Comparison of ENCODE assay signal across 19 mouse cellular contexts in genomic region chr13:6272932-6273331, GRCm38 (mm10).
A peak's percentile ranks its signal among the peaks of the same experiment; 100 is the strongest.
DNase-seq lines count a peak whose midpoint lies in the region; ATAC-seq and TF ChIP-seq lines count a peak whose summit lies in the region.
"Had no signal": no experiment of that assay in that cellular context is flagged by ENCODE, and none has a peak within 500 bp of the region (broad histone marks: within the 10 kb centered on the region; RNA-seq: fewer than 3 reads in every experiment).

No protein-coding gene starts in this region.

- no peak for TF ChIP-seq POLR2A in heart, adult 2 months (IDR thresholded peaks at IDR 0.05; ENCODE audit: insufficient read depth, low read depth, low read length)
- no peak for TF ChIP-seq POLR2A in CH12.LX (IDR thresholded peaks at IDR 0.05; ENCODE audit: low read depth, low read length)

- dilution Hi-C loops in CH12.LX (cut with MboI; ENCODE audit: extremely low pct_ligation_motif_present, extremely low pct_unique_long_range_greater_than_20kb, low sequenced_read_pairs) = no loop called here

- no peak overlapping the region for H3K27ac ChIP-seq in heart, adult 2 months
- no peak overlapping the region for H3K27ac ChIP-seq in heart, embryonic 10.5 days
- H3K27ac ChIP-seq in layer of hippocampus, adult 2 months = no peak overlapping the region
- H3K27ac ChIP-seq in CH12.LX (ENCODE audit: insufficient read depth, low read depth) = no peak overlapping the region
- H3K27ac ChIP-seq in stomach, postnatal 0 days (replicated peaks) = no peak overlapping the region
- H3K27ac ChIP-seq: embryonic facial prominence, embryonic 13.5 days; forebrain, embryonic 13.5 days; heart, embryonic 13.5 days; hindbrain, embryonic 12.5 days had no signal

- no peak for ATAC-seq in stomach, postnatal 0 days (ENCODE audit: low FRiP score, low TSS enrichment)
- ATAC-seq in inflammation-experienced regulatory T-cells, adult 6 months = no peak
- ATAC-seq: forebrain, embryonic 13.5 days; liver, postnatal 0 days had no signal

- TF ChIP-seq RAD21 in CH12.LX (IDR thresholded peaks at IDR 0.05; ENCODE audit: low read depth, low read length) = peak; percentile 51

- no peak overlapping the region for H3K9ac ChIP-seq in heart, adult 2 months (ENCODE audit: low read depth, low read length)
- H3K9ac ChIP-seq in CH12.LX (ENCODE audit: insufficient read depth, low read depth) = no peak overlapping the region
- H3K9ac ChIP-seq in stomach, postnatal 0 days (ENCODE audit: low read length) = no peak overlapping the region
- H3K9ac ChIP-seq: embryonic facial prominence, embryonic 13.5 days; forebrain, embryonic 13.5 days; heart, embryonic 13.5 days; hindbrain, embryonic 12.5 days; liver, postnatal 0 days had no signal

- H3K27me3 ChIP-seq in heart, adult 2 months (ENCODE audit: control insufficient read depth, insufficient read depth, low read length) = no peaks in the 10 kb centered on the region
- H3K27me3 ChIP-seq in heart, embryonic 10.5 days (ENCODE audit: insufficient read depth, poor library complexity, severe bottlenecking) = no peaks in the 10 kb centered on the region
- H3K27me3 ChIP-seq in CH12.LX (replicated peaks) = no peaks in the 10 kb centered on the region
- H3K27me3 ChIP-seq in stomach, postnatal 0 days (ENCODE audit: control insufficient read depth, insufficient read depth, low read length) = no peaks in the 10 kb centered on the region
- H3K27me3 ChIP-seq: embryonic facial prominence, embryonic 13.5 days; forebrain, embryonic 13.5 days; heart, embryonic 13.5 days; hindbrain, embryonic 12.5 days had no signal

- no peaks in the 10 kb centered on the region for H3K9me3 ChIP-seq in heart, embryonic 10.5 days
- peaks cover 2% of the 10 kb centered on the region for H3K9me3 ChIP-seq in CH12.LX (replicated peaks; ENCODE audit: low read length)
- H3K9me3 ChIP-seq in stomach, postnatal 0 days (ENCODE audit: control insufficient read depth, low read length) = no peaks in the 10 kb centered on the region
- H3K9me3 ChIP-seq: embryonic facial prominence, embryonic 13.5 days; forebrain, embryonic 13.5 days; hindbrain, embryonic 12.5 days had no signal

- no peaks in the 10 kb centered on the region for H3K4me1 ChIP-seq in heart, adult 2 months (ENCODE audit: control insufficient read depth, insufficient read depth, low read length)
- no peaks in the 10 kb centered on the region for H3K4me1 ChIP-seq in heart, embryonic 10.5 days
- no peaks in the 10 kb centered on the region for H3K4me1 ChIP-seq in CH12.LX (ENCODE audit: control insufficient read depth in 1 of 2, insufficient read depth in 2 of 2)
- no peaks in the 10 kb centered on the region for H3K4me1 ChIP-seq in stomach, postnatal 0 days (replicated peaks; ENCODE audit: control insufficient read depth, insufficient read depth)
- H3K4me1 ChIP-seq: embryonic facial prominence, embryonic 13.5 days; forebrain, embryonic 13.5 days; heart, embryonic 13.5 days; hindbrain, embryonic 12.5 days had no signal

- no peak overlapping the region for H3K4me3 ChIP-seq in heart, adult 2 months
- no peak overlapping the region for H3K4me3 ChIP-seq in heart, embryonic 10.5 days
- no peak overlapping the region for H3K4me3 ChIP-seq in layer of hippocampus, adult 2 months
- no peak overlapping the region for H3K4me3 ChIP-seq in CH12.LX (replicated peaks in 1 of 3; ENCODE audit: low read depth in 2 of 3, low read length in 2 of 3, poor library complexity in 1 of 3)
- no peak overlapping the region for H3K4me3 ChIP-seq in stomach, postnatal 0 days (ENCODE audit: low read depth, low read length)
- H3K4me3 ChIP-seq: embryonic facial prominence, embryonic 13.5 days; erythroblast, embryonic 14.5 days; forebrain, embryonic 13.5 days; heart, embryonic 13.5 days; hindbrain, embryonic 12.5 days had no signal

- no peak for DNase-seq in heart, adult 2 months
- DNase-seq in heart, embryonic 10.5 days (ENCODE audit: low spot score) = no peak
- no peak for DNase-seq in layer of hippocampus, adult 2 months (ENCODE audit: low spot score in 2 of 2)
- no peak for DNase-seq in layer of hippocampus, postnatal 36 days
- peak; percentile 20 for DNase-seq in CH12.LX (ENCODE audit: extremely low read depth)
- DNase-seq in stomach, postnatal 0 days (ENCODE audit: low spot score) = no peak
- DNase-seq: B cell, adult 2 months; cerebellum, adult 11-12 months; cerebellum, postnatal 36 days; embryo, embryonic 11 days; liver, postnatal 0 days; midbrain, embryonic 14.5 days; thymus, adult 2 months had no signal

- intact Hi-C loops in heart, adult 2 months (cut with DNase I) = no loop called here

- H3K36me3 ChIP-seq in heart, adult 2 months (ENCODE audit: control insufficient read depth, insufficient read depth, low read length) = no peaks in the 10 kb centered on the region
- H3K36me3 ChIP-seq in heart, embryonic 10.5 days = no peaks in the 10 kb centered on the region
- no peaks in the 10 kb centered on the region for H3K36me3 ChIP-seq in CH12.LX (replicated peaks in 1 of 2; ENCODE audit: control insufficient read depth in 1 of 2, insufficient read depth in 1 of 2, low read length in 1 of 2)
- no peaks in the 10 kb centered on the region for H3K36me3 ChIP-seq in stomach, postnatal 0 days (ENCODE audit: control insufficient read depth, insufficient read depth, low read length)
- H3K36me3 ChIP-seq: embryonic facial prominence, embryonic 13.5 days; heart, embryonic 13.5 days; hindbrain, embryonic 12.5 days had no signal

- no peaks in the 10 kb centered on the region for H3K79me2 ChIP-seq in heart, adult 2 months (replicated peaks; ENCODE audit: control insufficient read depth, insufficient read depth, low read length)
- no peaks in the 10 kb centered on the region for H3K79me2 ChIP-seq in CH12.LX (replicated peaks; ENCODE audit: control insufficient read depth, extremely low read depth, insufficient read depth, poor library complexity, severe bottlenecking)

- in situ Hi-C loops in CH12.LX (cut with MboI; ENCODE audit: low pct_ligation_motif_present, low pct_unique_long_range_greater_than_20kb, low sequenced_read_pairs) = no loop called here

- WGBS in heart, adult 2 months = 88% methylated on average over 1 of the region's 1 CpGs
- 79% methylated on average over 1 of the region's 1 CpGs for WGBS in heart, embryonic 10.5 days
- 76% methylated on average over 1 of the region's 1 CpGs for WGBS in stomach, postnatal 0 days

- peak; percentile 43 for TF ChIP-seq CTCF in heart, adult 2 months (IDR thresholded peaks at IDR 0.05)
- TF ChIP-seq CTCF in layer of hippocampus, adult 2 months (conservative IDR thresholded peaks at IDR 0.05) = peak; percentile 46
- peak in 1 of 2 experiments; percentile 66; a peak in 2 of 4 replicates for TF ChIP-seq CTCF in CH12.LX (conservative IDR thresholded peaks at IDR 0.05 in 1 of 2, IDR thresholded peaks at IDR 0.05 in 1 of 2; ENCODE audit: low read depth in 2 of 2, low read length in 2 of 2)
- peak; percentile 35; the same call in 1 of the 2 replicates for TF ChIP-seq CTCF in stomach, postnatal 0 days (IDR thresholded peaks at IDR 0.05; ENCODE audit: low read depth)

- no peak overlapping the region for H3K4me2 ChIP-seq in CH12.LX (ENCODE audit: insufficient read depth, low read depth, poor library complexity, severe bottlenecking)
- no peak overlapping the region for H3K4me2 ChIP-seq in stomach, postnatal 0 days (replicated peaks; ENCODE audit: low read depth)
- H3K4me2 ChIP-seq: embryonic facial prominence, embryonic 13.5 days; forebrain, embryonic 13.5 days; heart, embryonic 13.5 days; hindbrain, embryonic 12.5 days had no signal

- no peak for TF ChIP-seq EP300 in heart, adult 2 months (IDR thresholded peaks at IDR 0.05; ENCODE audit: insufficient read depth, low read depth, low read length)
- TF ChIP-seq EP300 in CH12.LX (IDR thresholded peaks at IDR 0.05; ENCODE audit: low read length) = no peak
- TF ChIP-seq EP300 in stomach, postnatal 0 days (optimal IDR thresholded peaks at IDR 0.05) = no peak

TF ChIP-seq in CH12.LX, 34 proteins besides CTCF, POLR2A, EP300 and RAD21:
- TF ChIP-seq ZMIZ1 (IDR thresholded peaks at IDR 0.05; ENCODE audit: low read depth, low read length) (no peak), SMC3 (IDR thresholded peaks at IDR 0.05; ENCODE audit: low read depth, low read length) (peak; percentile 53)
